Mouse (Mus musculus) embryonic fibroblast, embryonic 13.5 days (primary cell): ENCODE data around the gene Trib3. TPM values are rescaled to one million over a fixed set of nuclear protein-coding genes. Genes with fewer than 3 reads are reported as not detected.

Experiments
- H3K27ac ChIP-seq: 2 replicates; pipeline ENCODE4 v1.5.1; 2012; ENCODE audit warnings: low read length, control low read depth, inconsistent platforms; ENCODE audit not compliant: insufficient read depth
- H3K4me1 ChIP-seq: 2 replicates; pipeline ENCODE4 v1.6.1; 2011; ENCODE audit warnings: low read length; ENCODE audit not compliant: control insufficient read depth, insufficient read depth
- H3K4me3 ChIP-seq: 2 replicates; pipeline ENCODE4 v1.5.1; 2011; ENCODE audit warnings: mild to moderate bottlenecking, control low read depth, low read length; ENCODE audit not compliant: insufficient read depth
- CTCF ChIP-seq: IDR thresholded peaks from 2 replicates; pipeline ENCODE4 v1.5.1; 2011; ENCODE audit warnings: mild to moderate bottlenecking, control low read depth, low read length, moderate library complexity, borderline replicate concordance; ENCODE audit not compliant: insufficient read depth
- POLR2A ChIP-seq: IDR thresholded peaks from 2 replicates; pipeline ENCODE4 v1.6.1; 2011; ENCODE audit warnings: low read depth, mild to moderate bottlenecking, control low read depth, low read length, moderate library complexity
- polyA plus RNA-seq: library from polyadenylated mRNA; stranded (reverse); fragments of >200 nt; gene quantifications from 2 replicates; pipeline ENCODE4 v1.2.4, GENCODE M21; 2011; ENCODE audit warnings: low read depth; ENCODE audit not compliant: missing spikeins, insufficient read length

Trib3 gene
- polyA plus RNA-seq, 1 experiment, result 85.1 TPM

- Histone ChIP-seq H3K4me3 (no peak overlapping the region), H3K27ac (peak overlapping the region; percentile 38; the same call in 1 of the 2 replicates), H3K4me1 (peaks cover 15% of the 10 kb centered on the region)
- TF ChIP-seq CTCF (no peak), POLR2A (no peak)
These were observed 5.4 kb upstream of the Trib3 start for GRCm38 (mm10) chr2:152349205-152349604.

- Histone ChIP-seq H3K4me1 (peaks cover 15% of the 10 kb centered on the region), H3K27ac (peak overlapping the region; percentile 47; the same call in 1 of the 2 replicates), H3K4me3 (no peak overlapping the region)
- TF ChIP-seq CTCF (no peak), POLR2A (no peak)
These were observed 3.9 kb upstream of the Trib3 start for GRCm38 (mm10) chr2:152347722-152348121.

GRCm38 (mm10) chr2:152346776-152347465 lies 3.1 kb upstream of the Trib3 start:
- no peak for TF ChIP-seq CTCF
- no peak for TF ChIP-seq POLR2A
- peak overlapping the region; percentile 47 for H3K27ac ChIP-seq
- no peak overlapping the region for H3K4me3 ChIP-seq
- peaks cover 15% of the 10 kb centered on the region for H3K4me1 ChIP-seq

GRCm38 (mm10) chr2:152345393-152345792 lies 1.6 kb upstream of the Trib3 start:
- TF ChIP-seq CTCF, result no peak
- no peak for TF ChIP-seq POLR2A
- H3K4me3 ChIP-seq, result no peak overlapping the region
- peaks cover 9% of the 10 kb centered on the region for H3K4me1 ChIP-seq
- H3K27ac ChIP-seq, result no peak overlapping the region

- TF ChIP-seq CTCF, result no peak
- no peak for TF ChIP-seq POLR2A
- Histone ChIP-seq H3K27ac (peak overlapping the region; percentile 67; the same call in 1 of the 2 replicates), H3K4me3 (no peak overlapping the region), H3K4me1 (peaks cover 9% of the 10 kb centered on the region)
These were observed 1.1 kb upstream of the Trib3 start for GRCm38 (mm10) chr2:152344909-152345308.

GRCm38 (mm10) chr2:152344361-152344760 lies 529 bp upstream of the Trib3 start:
- peaks cover 6% of the 10 kb centered on the region; the same call in 1 of the 2 replicates for H3K4me1 ChIP-seq
- TF ChIP-seq POLR2A (peak; percentile 42; the same call in 1 of the 2 replicates), CTCF (no peak)
- peak overlapping the region; percentile 67 for H3K27ac ChIP-seq
- H3K4me3 ChIP-seq, result peak overlapping the region; percentile 70; the same call in 1 of the 2 replicates

GRCm38 (mm10) chr2:152339631-152340179 lies 4.1 kb downstream of the Trib3 start:
- Histone ChIP-seq H3K27ac (no peak overlapping the region), H3K4me1 (peaks cover 9% of the 10 kb centered on the region; the same call in 1 of the 2 replicates), H3K4me3 (no peak overlapping the region)
- TF ChIP-seq POLR2A, result 0 out of 2 replicates have a peak, but pooled peaks have one; percentile 32
- no peak for TF ChIP-seq CTCF

- TF ChIP-seq CTCF (no peak), POLR2A (no peak)
- peaks cover 9% of the 10 kb centered on the region; the same call in 1 of the 2 replicates for H3K4me1 ChIP-seq
- no peak overlapping the region for H3K27ac ChIP-seq
- H3K4me3 ChIP-seq, result no peak overlapping the region
These were observed 5.5 kb downstream of the Trib3 start for GRCm38 (mm10) chr2:152338319-152338718.

GRCm38 (mm10) chr2:152337591-152338212 lies 6.1 kb downstream of the Trib3 start:
- H3K27ac ChIP-seq, result no peak overlapping the region
- H3K4me1 ChIP-seq, result peaks cover 9% of the 10 kb centered on the region; the same call in 1 of the 2 replicates
- TF ChIP-seq CTCF, result no peak
- no peak; the same call in 1 of the 2 replicates for TF ChIP-seq POLR2A
- H3K4me3 ChIP-seq, result no peak overlapping the region
